Mouse (Mus musculus): ENCODE measurements around the gene Ostm1. TPM values are rescaled to one million over a fixed set of nuclear protein-coding genes. Genes with fewer than 3 reads are reported as not detected.
A peak's percentile ranks its signal among the peaks of the same experiment; 100 is the strongest.

The Ostm1 gene
- total RNA-seq, 2 experiments from 2014 or later: 19.2 to 19.4 TPM

GRCm38 (mm10) chr10:42582566-42583110, 984 bp upstream of the Ostm1 start:
- no peak for DNase-seq

GRCm38 (mm10) chr10:42583902-42584435, 347 bp downstream of the Ostm1 start:
- DNase-seq: no peak

- DNase-seq: no peak
Observed at GRCm38 (mm10) chr10:42584436-42584983, 888 bp downstream of the Ostm1 start.

- no peak for DNase-seq
Observed at GRCm38 (mm10) chr10:42585156-42585555, 1.5 kb downstream of the Ostm1 start.

GRCm38 (mm10) chr10:42585596-42586305, 2.1 kb downstream of the Ostm1 start:
- DNase-seq: no peak

- DNase-seq: no peak
Observed at GRCm38 (mm10) chr10:42587961-42588750, 4.5 kb downstream of the Ostm1 start.

- no peak for DNase-seq
Observed at GRCm38 (mm10) chr10:42589505-42589904, 5.9 kb downstream of the Ostm1 start.

- DNase-seq: no peak
Observed at GRCm38 (mm10) chr10:42590261-42591184, 6.9 kb downstream of the Ostm1 start.

- DNase-seq: no peak
Observed at GRCm38 (mm10) chr10:42591185-42591992, 7.8 kb downstream of the Ostm1 start.

GRCm38 (mm10) chr10:42591993-42592686, 8.5 kb downstream of the Ostm1 start:
- no peak for DNase-seq

GRCm38 (mm10) chr10:42593201-42593600, 9.6 kb downstream of the Ostm1 start:
- DNase-seq: no peak

GRCm38 (mm10) chr10:42598615-42599014, 15.0 kb downstream of the Ostm1 start:
- no peak for DNase-seq

- peak; percentile 33 for DNase-seq
Observed at GRCm38 (mm10) chr10:42601556-42601955, 17.9 kb downstream of the Ostm1 start.

- no peak for DNase-seq
Observed at GRCm38 (mm10) chr10:42604874-42605273, 21.3 kb downstream of the Ostm1 start.

- DNase-seq: no peak
Observed at GRCm38 (mm10) chr10:42606757-42607156, 23.1 kb downstream of the Ostm1 start.

- no peak for DNase-seq
Observed at GRCm38 (mm10) chr10:42613075-42613474, 29.5 kb downstream of the Ostm1 start.

GRCm38 (mm10) chr10:42613639-42614381, 30.2 kb downstream of the Ostm1 start:
- peak; percentile 9 for DNase-seq

GRCm38 (mm10) chr10:42614766-42615165, 31.1 kb downstream of the Ostm1 start:
- no peak for DNase-seq

- no peak for DNase-seq
Observed at GRCm38 (mm10) chr10:42618291-42618690, 34.7 kb downstream of the Ostm1 start.
